Mouse (Mus musculus) ES-Bruce4 (cell line): Measurements from ENCODE around the gene Ppard.

ENCODE experiments used
- CTCF ChIP-seq: IDR thresholded peaks from one replicate; pipeline ENCODE4 v1.8.1; 2011; ENCODE audit warnings: low read depth, low read length
- EP300 ChIP-seq: IDR thresholded peaks from 2 replicates; pipeline ENCODE4 v1.6.1; 2011; ENCODE audit warnings: low read depth, low read length; ENCODE audit not compliant: insufficient read depth
- POLR2A ChIP-seq: IDR thresholded peaks from one replicate; pipeline ENCODE4 v1.8.1; 2011; ENCODE audit warnings: low read length; ENCODE audit not compliant: insufficient read depth

- no peak for TF ChIP-seq POLR2A
- TF ChIP-seq CTCF, result no peak
- TF ChIP-seq EP300, result no peak
Observed at GRCm38 (mm10) chr17:28253216-28253615, 20.7 kb downstream of the Ppard start.
